Mouse (Mus musculus): ENCODE measurements around the gene Mfsd12.

DNA sequence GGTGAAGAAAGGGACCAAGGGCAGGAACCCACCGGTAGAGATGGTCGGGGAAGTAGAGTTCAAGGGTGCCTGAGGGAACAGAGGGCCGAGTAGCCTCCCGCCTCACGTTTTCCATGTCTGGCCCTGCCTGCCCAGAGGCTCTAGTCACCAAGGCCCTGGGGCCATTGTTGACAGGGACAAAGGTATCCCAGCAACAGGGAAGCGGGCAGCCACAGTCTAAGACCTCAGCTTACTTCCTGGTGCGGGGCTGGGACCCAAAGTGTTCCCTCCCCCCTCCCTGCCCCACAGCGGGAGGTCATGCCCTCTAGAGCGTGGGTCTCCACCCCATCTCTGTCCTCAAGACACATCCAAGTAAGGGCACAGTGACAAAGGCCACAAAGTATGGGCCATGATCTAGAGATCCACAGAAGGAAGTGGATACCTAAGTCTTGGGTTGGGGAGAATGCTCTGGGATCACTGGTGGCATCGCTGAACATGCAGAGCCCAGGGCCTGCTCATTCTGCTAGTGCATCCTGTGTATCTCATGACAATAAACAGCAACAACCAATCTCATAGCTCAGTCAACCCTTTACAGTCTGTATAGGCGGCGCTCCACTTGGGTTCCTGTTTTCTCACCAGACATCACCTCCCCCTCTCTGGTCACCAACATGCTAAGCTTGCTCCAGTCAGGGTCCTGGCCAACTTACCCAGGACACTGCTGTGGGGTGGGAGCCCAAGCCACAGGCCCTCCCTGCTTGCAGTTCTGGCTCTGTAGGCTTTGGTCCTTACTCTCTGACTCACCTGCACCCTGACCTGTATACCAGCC lies 8.6 kb downstream of the Mfsd12 start, which contains the start of gene 4930404N11Rik:
- TF ChIP-seq CTCF (IDR thresholded peaks at IDR 0.05; ENCODE audit: low read depth) (no peak), EP300 (IDR thresholded peaks at IDR 0.05; ENCODE audit: low read depth) (no peak)

Measured in heart, postnatal 0 days (tissue).